Mouse (Mus musculus): ENCODE results near the gene Baiap2.

DNA sequence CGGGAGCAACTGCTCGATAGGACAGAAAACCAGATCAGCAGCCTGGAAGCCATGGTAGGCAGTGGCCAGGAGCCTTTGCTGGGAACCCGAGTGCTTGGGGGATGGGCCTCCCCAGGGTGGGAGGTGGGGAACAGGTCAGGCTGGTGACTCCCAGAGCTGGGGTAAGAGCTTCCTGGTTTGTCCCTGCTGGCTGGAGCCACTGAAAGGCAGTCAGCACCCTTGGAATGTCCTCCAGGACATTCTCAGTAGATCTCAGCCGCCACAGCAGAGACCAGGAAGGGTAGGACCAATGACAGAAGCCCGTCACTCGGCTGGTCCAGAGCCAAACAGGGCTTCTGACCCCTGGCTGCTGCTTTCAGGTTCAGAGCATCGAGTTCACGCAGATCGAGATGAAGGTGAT, 26.9 kb upstream of the Baiap2 start:
- TF ChIP-seq CTCF (IDR thresholded peaks at IDR 0.05; ENCODE audit: borderline replicate concordance, insufficient read depth, low read length): no peak
- no peak for TF ChIP-seq POLR2A (IDR thresholded peaks at IDR 0.05; ENCODE audit: low read depth, low read length)
